Mouse (Mus musculus) heart, adult 2 months (tissue): ENCODE results near the gene 3110082I17Rik. TPM values are rescaled to one million over a fixed set of nuclear protein-coding genes. Genes with fewer than 3 reads are reported as not detected.
A peak's percentile ranks its signal among the peaks of the same experiment; 100 is the strongest.

ENCODE experiments used
- DNase-seq, 2 experiments: peaks; one replicate each; pipeline ENCODE4 v3.0.0; 2021
- H3K27ac ChIP-seq: fragments of 200-600 bp; 2 replicates; pipeline ENCODE4 v1.8.1; 2022
- H3K27me3 ChIP-seq: fragments of 200-500 bp; 2 replicates; pipeline ENCODE4 v1.6.1; 2012; ENCODE audit warnings: mild to moderate bottlenecking, low read length, inconsistent platforms, mixed read lengths; ENCODE audit not compliant: control insufficient read depth, insufficient read depth
- H3K36me3 ChIP-seq: fragments of 200-500 bp; 2 replicates; pipeline ENCODE4 v1.6.1; 2012; ENCODE audit warnings: low read length, inconsistent platforms; ENCODE audit not compliant: control insufficient read depth, insufficient read depth
- H3K4me1 ChIP-seq: fragments of 200-500 bp; 2 replicates; pipeline ENCODE4 v1.6.1; 2011; ENCODE audit warnings: low read length; ENCODE audit not compliant: control insufficient read depth, insufficient read depth
- H3K4me3 ChIP-seq: fragments of 200-600 bp; 2 replicates; pipeline ENCODE4 v1.8.1; 2022
- H3K79me2 ChIP-seq: fragments of 200-500 bp; replicated peaks from 2 replicates; pipeline ENCODE4 v1.6.1; 2012; ENCODE audit warnings: mild to moderate bottlenecking, inconsistent platforms, low read length, moderate library complexity, mixed read lengths; ENCODE audit not compliant: control insufficient read depth, insufficient read depth
- H3K9ac ChIP-seq: fragments of 200-500 bp; 2 replicates; pipeline ENCODE4 v1.6.1; 2012; ENCODE audit warnings: low read depth, mild to moderate bottlenecking, control low read depth, inconsistent platforms, low read length, mixed read lengths
- CTCF ChIP-seq: fragments of 200-600 bp; IDR thresholded peaks from 2 replicates; pipeline ENCODE4 v1.8.1; 2022; ENCODE audit warnings: antibody characterized with exemption, mild to moderate bottlenecking, moderate library complexity
- EP300 ChIP-seq: fragments of 200-500 bp; IDR thresholded peaks from 2 replicates; pipeline ENCODE4 v1.6.1; 2011; ENCODE audit warnings: low read depth, low read length, control low read depth; ENCODE audit not compliant: insufficient read depth
- POLR2A ChIP-seq: fragments of 200-500 bp; IDR thresholded peaks from 2 replicates; pipeline ENCODE4 v1.6.1; 2011; ENCODE audit warnings: mild to moderate bottlenecking, low read depth, low read length, control low read depth; ENCODE audit not compliant: insufficient read depth
- WGBS: fragments of 180-500 bp; shearing (Covaris S2); methylation state at CpG from one replicate; pipeline ENCODE4 v1.1.7; 2018; 5-methylcytosine and 5-hydroxymethylcytosine counted together
- intact Hi-C: fragments of 180-260 bp; cut with DNase I; formaldehyde crosslinking; loops from one replicate; pipeline ENCODE4 v1.15.1; 2025
- polyA plus RNA-seq: library from polyadenylated mRNA; depleted of rRNA; stranded (reverse); fragments of >200 nt; gene quantifications from 2 replicates; pipeline ENCODE4 v1.2.3, GENCODE M21; 2012
- total RNA-seq, 2 experiments: library from RNA; stranded (reverse); gene quantifications; 2 replicates each; pipeline ENCODE4 v1.2.3; 2021

The 3110082I17Rik gene
- total and polyA plus RNA-seq, 3 experiments, result 4.9 to 5.7 (median 5.6) TPM

- Histone ChIP-seq H3K36me3 (no peaks in the 10 kb centered on the region), H3K4me1 (peaks cover 1% of the 10 kb centered on the region; the same call in 1 of the 2 replicates), H3K79me2 (no peaks in the 10 kb centered on the region), H3K9ac (no peak overlapping the region), H3K4me3 (no peak overlapping the region), H3K27ac (no peak overlapping the region), H3K27me3 (no peaks in the 10 kb centered on the region)
- TF ChIP-seq POLR2A (no peak), EP300 (no peak), CTCF (no peak)
- DNase-seq, result no peak
- intact Hi-C loops, result no loop called here
- WGBS, result 76% methylated on average over 1 of the region's 1 CpGs
Observed at GRCm38 (mm10) chr5:139347225-139347624, 113.1 kb downstream of the 3110082I17Rik start.

GRCm38 (mm10) chr5:139345364-139345714 lies 115.0 kb downstream of the 3110082I17Rik start:
- DNase-seq, result no peak
- Histone ChIP-seq H3K9ac (no peak overlapping the region), H3K4me3 (peak overlapping the region; percentile 28), H3K79me2 (no peaks in the 10 kb centered on the region), H3K36me3 (no peaks in the 10 kb centered on the region), H3K27me3 (no peaks in the 10 kb centered on the region), H3K27ac (peak overlapping the region; percentile 65), H3K4me1 (peaks cover 1% of the 10 kb centered on the region; the same call in 1 of the 2 replicates)
- WGBS, result 16% methylated on average over 5 of the region's 5 CpGs
- no peak for TF ChIP-seq EP300
- TF ChIP-seq CTCF, result no peak
- no peak for TF ChIP-seq POLR2A
- intact Hi-C loops, result no loop called here

- TF ChIP-seq EP300 (0 out of 2 replicates have a peak, but pooled peaks have one; percentile 56), CTCF (no peak), POLR2A (peak; percentile 93)
- WGBS, result under 1% methylated on average over 33 of the region's 33 CpGs
- no peaks in the 10 kb centered on the region for H3K79me2 ChIP-seq
- H3K27me3 ChIP-seq, result no peaks in the 10 kb centered on the region
- no peaks in the 10 kb centered on the region for H3K36me3 ChIP-seq
- peak overlapping the region; percentile 91 for H3K9ac ChIP-seq
- intact Hi-C loops, result loop anchor here (5.0 kb wide), 1 partner anchor 137 kb away; the partner anchor contains the start of gene Zfand2a
- H3K4me3 ChIP-seq, result peak overlapping the region; percentile 88
- H3K4me1 ChIP-seq, result peaks cover 1% of the 10 kb centered on the region; the same call in 1 of the 2 replicates
- H3K27ac ChIP-seq, result peak overlapping the region; percentile 93
- peak; percentile 95 to 98 for DNase-seq
Observed at GRCm38 (mm10) chr5:139344687-139345363, 115.5 kb downstream of the 3110082I17Rik start.

GRCm38 (mm10) chr5:139344021-139344686 lies 116.2 kb downstream of the 3110082I17Rik start:
- intact Hi-C loops, result loop anchor here (5.0 kb wide), 1 partner anchor 138 kb away; the partner anchor contains the start of gene Zfand2a
- H3K4me1 ChIP-seq, result peaks cover 1% of the 10 kb centered on the region; the same call in 1 of the 2 replicates
- no peaks in the 10 kb centered on the region for H3K27me3 ChIP-seq
- peak overlapping the region; percentile 88 for H3K4me3 ChIP-seq
- peak overlapping the region; percentile 93 for H3K27ac ChIP-seq
- peak overlapping the region; percentile 91 for H3K9ac ChIP-seq
- H3K79me2 ChIP-seq, result no peaks in the 10 kb centered on the region
- TF ChIP-seq POLR2A, result no peak
- TF ChIP-seq CTCF, result peak; percentile 94
- no peaks in the 10 kb centered on the region for H3K36me3 ChIP-seq
- peak; percentile 77 to 80 for DNase-seq
- 3% methylated on average over 12 of the region's 12 CpGs for WGBS

GRCm38 (mm10) chr5:139338891-139339290 lies 121.4 kb downstream of the 3110082I17Rik start:
- H3K9ac ChIP-seq, result no peak overlapping the region
- H3K27ac ChIP-seq, result no peak overlapping the region
- H3K79me2 ChIP-seq, result no peaks in the 10 kb centered on the region
- intact Hi-C loops, result no loop called here
- H3K4me3 ChIP-seq, result no peak overlapping the region
- DNase-seq, result no peak
- WGBS, result 66% methylated on average over 11 of the region's 11 CpGs
- no peaks in the 10 kb centered on the region for H3K36me3 ChIP-seq
- no peak for TF ChIP-seq POLR2A
- no peak for TF ChIP-seq CTCF
- TF ChIP-seq EP300, result no peak
- H3K27me3 ChIP-seq, result no peaks in the 10 kb centered on the region
- H3K4me1 ChIP-seq, result peaks cover under 1% of the 10 kb centered on the region; the same call in 1 of the 2 replicates

- peak overlapping the region; percentile 29 for H3K27ac ChIP-seq
- no peak for TF ChIP-seq CTCF
- TF ChIP-seq EP300, result no peak
- no peak overlapping the region for H3K4me3 ChIP-seq
- DNase-seq, result peak in 1 of 2 experiments; percentile 28
- H3K27me3 ChIP-seq, result no peaks in the 10 kb centered on the region
- H3K9ac ChIP-seq, result no peak overlapping the region
- H3K36me3 ChIP-seq, result no peaks in the 10 kb centered on the region
- intact Hi-C loops, result no loop called here
- no peaks in the 10 kb centered on the region; the same call in 1 of the 2 replicates for H3K4me1 ChIP-seq
- H3K79me2 ChIP-seq, result no peaks in the 10 kb centered on the region
- WGBS, result 39% methylated on average over 3 of the region's 3 CpGs
Observed at GRCm38 (mm10) chr5:139338403-139338802, 121.9 kb downstream of the 3110082I17Rik start.
